Mouse (Mus musculus) myocyte (in vitro differentiated cells): ENCODE measurements around the gene Lrrk1. TPM values are rescaled to one million over a fixed set of nuclear protein-coding genes. Genes with fewer than 3 reads are reported as not detected.

ENCODE experiments used
- H3K27me3 ChIP-seq: one replicate; pipeline ENCODE4 v1.6.1; 2011; ENCODE audit not compliant: control insufficient read depth, insufficient read depth, insufficient read length
- H3K36me3 ChIP-seq: one replicate; pipeline ENCODE4 v1.6.1; 2011; ENCODE audit not compliant: control insufficient read depth, insufficient read depth
- H3K4me2 ChIP-seq: one replicate; pipeline ENCODE4 v1.6.1; 2011; ENCODE audit warnings: low read depth, control low read depth
- H3K4me3 ChIP-seq: one replicate; pipeline ENCODE4 v1.5.1; 2011; ENCODE audit warnings: mild to moderate bottlenecking, control low read depth, moderate library complexity
- H3K79me2 ChIP-seq: one replicate; pipeline ENCODE4 v1.6.1; 2011; ENCODE audit not compliant: control insufficient read depth, insufficient read depth
- H3ac ChIP-seq: one replicate; pipeline ENCODE4 v1.6.1; 2011; ENCODE audit not compliant: control insufficient read depth, insufficient read length
- CEBPB ChIP-seq: IDR thresholded peaks from 2 replicates; pipeline ENCODE4 v1.6.1; 2011; ENCODE audit warnings: mild to moderate bottlenecking, moderate library complexity; ENCODE audit not compliant: poor library complexity, insufficient read depth, severe bottlenecking
- E2F4 ChIP-seq: IDR thresholded peaks from one replicate; pipeline ENCODE4 v1.6.1; 2011; ENCODE audit warnings: mild to moderate bottlenecking, control low read depth, moderate library complexity; ENCODE audit not compliant: insufficient read depth
- MAX ChIP-seq: IDR thresholded peaks from one replicate; pipeline ENCODE4 v1.6.1; 2011; ENCODE audit warnings: low read depth, mild to moderate bottlenecking, control low read depth
- MYOD1 ChIP-seq, 3 experiments: IDR thresholded peaks; one replicate each; pipeline ENCODE4 v1.6.1; 2011; ENCODE audit warnings: control low read depth in 2 of 3, low read depth in 2 of 3, mild to moderate bottlenecking in 2 of 3, moderate library complexity in 1 of 3; ENCODE audit not compliant: insufficient read length in 2 of 3, control insufficient read depth in 1 of 3
- MYOG ChIP-seq, 3 experiments: IDR thresholded peaks; one replicate each; pipeline ENCODE4 v1.6.1; 2011; ENCODE audit warnings: control low read depth in 2 of 3, low read depth in 2 of 3, mild to moderate bottlenecking in 2 of 3; ENCODE audit not compliant: insufficient read length in 2 of 3, control insufficient read depth in 1 of 3, insufficient read depth in 1 of 3
- POLR2A ChIP-seq: IDR thresholded peaks from one replicate; pipeline ENCODE4 v1.6.1; 2011; ENCODE audit warnings: low read depth, mild to moderate bottlenecking, control low read depth, moderate library complexity; ENCODE audit not compliant: insufficient read length
- POLR2AphosphoS2 ChIP-seq: IDR thresholded peaks from one replicate; pipeline ENCODE4 v1.6.1; 2011; ENCODE audit warnings: low read depth, control low read depth; ENCODE audit not compliant: insufficient read length
- REST ChIP-seq: IDR thresholded peaks from one replicate; pipeline ENCODE4 v1.6.1; 2011; ENCODE audit warnings: mild to moderate bottlenecking, control low read depth, moderate library complexity; ENCODE audit not compliant: insufficient read depth, insufficient read length
- SRF ChIP-seq: IDR thresholded peaks from one replicate; pipeline ENCODE4 v1.6.1; 2011; ENCODE audit warnings: low read depth; ENCODE audit not compliant: control insufficient read depth, insufficient read length
- TCF12 ChIP-seq: IDR thresholded peaks from one replicate; pipeline ENCODE4 v1.6.1; 2011; ENCODE audit warnings: mild to moderate bottlenecking, control low read depth; ENCODE audit not compliant: poor library complexity, insufficient read depth, severe bottlenecking
- TCF3 ChIP-seq: IDR thresholded peaks from one replicate; pipeline ENCODE4 v1.6.1; 2011; ENCODE audit warnings: low read depth, control low read depth; ENCODE audit not compliant: insufficient read length
- USF1 ChIP-seq: IDR thresholded peaks from one replicate; pipeline ENCODE4 v1.6.1; 2011; ENCODE audit warnings: low read depth, mild to moderate bottlenecking, control low read depth, moderate library complexity
- polyA plus RNA-seq: library from polyadenylated mRNA; unstranded; fragments of >200 nt; fragmentation: generic; extraction: Trizol; gene quantifications from one replicate; pipeline ENCODE4 v1.2.1, GENCODE M21; 2012; ENCODE audit warnings: missing spikeins

Gene Lrrk1
- polyA plus RNA-seq, 1 experiment: 24.8 TPM

DNA sequence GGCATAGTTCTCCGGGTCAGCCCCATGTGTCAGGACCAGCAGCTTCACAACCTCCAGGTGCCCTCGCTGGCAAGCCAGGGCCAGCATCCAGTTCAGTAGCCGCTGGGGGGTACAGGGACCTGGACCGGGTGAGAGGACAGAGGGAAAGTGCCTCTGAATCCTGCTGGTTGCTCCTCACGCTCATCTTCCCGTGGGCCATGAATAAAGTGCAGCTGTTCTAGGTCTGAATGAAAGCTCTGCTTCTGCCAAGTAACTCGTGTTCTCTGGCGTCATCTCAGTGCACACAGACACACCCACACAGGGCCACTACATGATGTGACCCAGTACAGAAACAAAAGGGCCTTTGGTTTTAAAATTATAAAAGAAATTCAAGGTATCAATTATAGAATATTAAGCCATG is 55.8 kb downstream of the Lrrk1 start:
- TF ChIP-seq MYOG (IDR thresholded peaks at IDR 0.05; ENCODE audit: control insufficient read depth in 1 of 3, insufficient read depth in 1 of 3, insufficient read length in 2 of 3, low read depth in 2 of 3) (peak in 2 of 3 experiments; percentile 13 to 22), E2F4 (no peak), MYOD1 (IDR thresholded peaks at IDR 0.05; ENCODE audit: control insufficient read depth in 1 of 3, insufficient read length in 2 of 3, low read depth in 2 of 3) (peak in 1 of 3 experiments; percentile 63), TCF3 (no peak), TCF12 (no peak), USF1 (no peak)
- Histone ChIP-seq H3K36me3 (peaks cover 4% of the 10 kb centered on the region), H3K4me2 (no peak overlapping the region), H3K79me2 (no peaks in the 10 kb centered on the region), H3K27me3 (no peaks in the 10 kb centered on the region), H3ac (no peak overlapping the region), H3K4me3 (no peak overlapping the region)

DNA sequence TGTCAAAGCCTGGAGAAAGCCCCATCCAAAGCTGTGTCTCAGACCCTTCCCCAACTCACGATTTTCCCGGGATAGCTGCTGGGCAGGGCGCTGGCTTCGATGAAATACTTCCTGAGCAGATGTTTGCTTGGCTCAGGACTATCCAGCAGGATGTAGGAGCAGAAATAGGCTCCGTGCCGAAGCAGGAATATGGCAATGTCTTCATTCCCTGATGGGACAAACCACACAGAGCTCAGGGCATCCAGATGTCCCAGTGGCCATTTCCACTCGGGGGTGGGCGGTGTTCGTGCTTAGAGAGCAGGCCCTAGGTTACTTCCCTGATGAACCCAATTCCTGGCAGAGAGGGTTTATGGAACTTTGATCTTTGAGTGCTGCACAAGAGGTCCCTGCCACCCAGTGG is 57.5 kb downstream of the Lrrk1 start:
- no peaks in the 10 kb centered on the region for H3K79me2 ChIP-seq
- H3K27me3 ChIP-seq: no peaks in the 10 kb centered on the region
- H3K36me3 ChIP-seq: peaks cover 12% of the 10 kb centered on the region
- H3K4me2 ChIP-seq: no peak overlapping the region
- no peak for TF ChIP-seq MYOD1 (IDR thresholded peaks at IDR 0.05; ENCODE audit: control insufficient read depth in 1 of 3, insufficient read length in 2 of 3, low read depth in 2 of 3)
- TF ChIP-seq REST: no peak
- TF ChIP-seq E2F4: no peak
- no peak for TF ChIP-seq TCF12
- no peak for TF ChIP-seq SRF
- no peak for TF ChIP-seq MYOG (IDR thresholded peaks at IDR 0.05; ENCODE audit: control insufficient read depth in 1 of 3, insufficient read depth in 1 of 3, insufficient read length in 2 of 3, low read depth in 2 of 3)
- no peak for TF ChIP-seq POLR2A
- no peak for TF ChIP-seq CEBPB
- TF ChIP-seq MAX: no peak
- TF ChIP-seq TCF3: no peak
- no peak for TF ChIP-seq POLR2AphosphoS2
- TF ChIP-seq USF1: no peak
- no peak overlapping the region for H3ac ChIP-seq
- H3K4me3 ChIP-seq: no peak overlapping the region

DNA sequence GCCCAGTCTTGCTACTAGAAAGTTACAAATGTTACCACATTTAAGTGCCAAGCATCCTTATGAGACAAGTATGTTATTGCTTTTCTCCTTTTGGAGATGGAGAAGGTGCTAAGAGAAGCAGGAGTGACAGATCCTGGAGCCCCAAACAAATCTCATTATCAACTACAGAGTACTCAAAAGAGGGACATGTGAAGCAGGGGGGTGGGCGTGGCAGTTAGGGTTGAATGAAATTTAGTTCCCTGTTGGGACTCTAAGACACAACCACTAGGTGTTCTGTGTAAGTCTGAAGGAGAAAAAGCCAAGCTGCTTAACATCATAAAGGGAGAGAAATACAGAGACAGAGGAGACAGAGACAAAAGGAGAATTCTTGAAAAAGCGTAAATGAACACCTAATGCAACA is 60.6 kb downstream of the Lrrk1 start:
- no peak overlapping the region for H3ac ChIP-seq
- H3K4me2 ChIP-seq: no peak overlapping the region
- no peaks in the 10 kb centered on the region for H3K27me3 ChIP-seq
- H3K4me3 ChIP-seq: no peak overlapping the region
- H3K36me3 ChIP-seq: peaks cover 8% of the 10 kb centered on the region
- no peaks in the 10 kb centered on the region for H3K79me2 ChIP-seq
- TF ChIP-seq POLR2A (no peak), USF1 (no peak), REST (no peak), MYOG (IDR thresholded peaks at IDR 0.05; ENCODE audit: control insufficient read depth in 1 of 3, insufficient read depth in 1 of 3, insufficient read length in 2 of 3, low read depth in 2 of 3) (no peak), CEBPB (no peak), TCF12 (no peak), POLR2AphosphoS2 (no peak), MAX (no peak), E2F4 (no peak), MYOD1 (IDR thresholded peaks at IDR 0.05; ENCODE audit: control insufficient read depth in 1 of 3, insufficient read length in 2 of 3, low read depth in 2 of 3) (no peak), SRF (no peak), TCF3 (no peak)

DNA sequence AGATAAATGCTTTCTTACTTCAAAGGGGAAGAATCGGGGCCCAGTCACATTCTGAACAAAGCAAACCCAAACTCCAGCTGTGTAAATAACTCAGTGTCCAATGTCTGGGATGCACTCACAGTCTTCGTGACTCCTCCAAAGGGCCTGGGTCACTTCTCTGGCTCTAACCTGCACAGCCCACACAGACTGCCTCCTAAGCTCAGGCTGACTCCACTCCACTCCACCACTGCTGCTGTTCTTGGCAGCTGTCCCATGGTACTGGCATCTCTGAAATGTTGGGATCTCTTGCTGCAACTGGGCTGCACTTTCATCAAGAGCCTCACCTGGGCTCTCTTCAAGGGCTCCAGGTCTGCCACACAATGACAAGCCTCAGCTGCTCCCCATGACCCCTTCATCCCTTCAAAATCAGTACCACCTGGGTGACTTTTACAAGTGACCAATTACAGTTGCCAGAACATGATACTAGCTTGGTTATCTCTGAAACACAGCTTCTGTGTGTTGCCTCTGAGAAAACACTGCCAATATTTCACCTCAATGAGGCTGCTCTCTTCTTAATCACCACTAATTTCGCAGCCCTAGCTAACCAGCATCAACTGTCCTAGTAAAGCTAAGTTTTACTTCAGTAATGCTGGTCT is 62.6 kb downstream of the Lrrk1 start:
- TF ChIP-seq USF1 (no peak), REST (no peak), SRF (no peak), POLR2A (no peak), POLR2AphosphoS2 (no peak), MYOG (IDR thresholded peaks at IDR 0.05; ENCODE audit: control insufficient read depth in 1 of 3, insufficient read depth in 1 of 3, insufficient read length in 2 of 3, low read depth in 2 of 3) (no peak), TCF12 (no peak), TCF3 (no peak), E2F4 (no peak), CEBPB (no peak)
- no peaks in the 10 kb centered on the region for H3K27me3 ChIP-seq

More for the DNA sequence above, 62.6 kb downstream of the Lrrk1 start:
- Histone ChIP-seq H3K36me3 (peaks cover 8% of the 10 kb centered on the region), H3K79me2 (no peaks in the 10 kb centered on the region), H3K4me3 (no peak overlapping the region), H3K4me2 (no peak overlapping the region), H3ac (no peak overlapping the region)
